In genomic region chr6:149191951-149192350, GRCm38 (mm10) we compare ENCODE assay signal across 4 mouse cellular contexts. TPM values are rescaled to one million over a fixed set of nuclear protein-coding genes. Genes with fewer than 3 reads are reported as not detected.
A peak's percentile ranks its signal among the peaks of the same experiment; 100 is the strongest.
DNase-seq lines count a peak whose midpoint lies in the region; ATAC-seq lines count a peak whose summit lies in the region.
"Not testable (repeated sequence)": the region's sequence is repeated elsewhere in the genome, so short reads cannot be mapped to it uniquely, and the experiment has no call there.

No protein-coding gene starts in this region.

- H3K4me3 ChIP-seq in liver, embryonic 12.5 days; liver, embryonic 15.5 days (replicated peaks): not testable (repeated sequence)

- H3K4me1 ChIP-seq in liver, embryonic 12.5 days: peaks cover 53% of the 10 kb centered on the region
- peaks cover 52% of the 10 kb centered on the region for H3K4me1 ChIP-seq in liver, embryonic 15.5 days (replicated peaks)

- H3K27me3 ChIP-seq in liver, embryonic 12.5 days (replicated peaks); liver, embryonic 15.5 days: not testable (repeated sequence)

- H3K36me3 ChIP-seq in liver, embryonic 12.5 days; liver, embryonic 15.5 days (replicated peaks): not testable (repeated sequence)

- DNase-seq in R1 (ENCODE audit: low read depth, low spot score) (peak; percentile 83), liver (peak; percentile 17)

- H3K9ac ChIP-seq in liver, embryonic 12.5 days; liver, embryonic 15.5 days: not testable (repeated sequence)

- not testable (repeated sequence) for H3K4me2 ChIP-seq in liver, embryonic 12.5 days; liver, embryonic 15.5 days

- not testable (repeated sequence) for ATAC-seq in liver, embryonic 12.5 days; liver, embryonic 15.5 days (ENCODE audit: insufficient read depth)

- peak overlapping the region; percentile 37; the same call in 1 of the 2 replicates for H3K27ac ChIP-seq in liver, embryonic 12.5 days
- H3K27ac ChIP-seq in liver, embryonic 15.5 days (replicated peaks): peak overlapping the region; percentile 38; the same call in 1 of the 2 replicates

- H3K9me3 ChIP-seq in liver, embryonic 12.5 days (replicated peaks); liver, embryonic 15.5 days (replicated peaks): not testable (repeated sequence)

- WGBS in liver, embryonic 12.5 days (ENCODE audit: insufficient replicate concordance): 75% methylated on average over 5 of the region's 5 CpGs
- WGBS in liver, embryonic 15.5 days (ENCODE audit: insufficient replicate concordance): 74% methylated on average over 5 of the region's 5 CpGs

RNA-seq across cellular contexts. Expression of gene Amn1, which starts 3.4 kb away (rescaled TPM):
- polyA plus RNA-seq in liver, embryonic 12.5 days (2016; fragmentation: Nextera tagmentation; extraction: Ambion mirVana): 8.6 and 9.2 TPM in 2 replicates
- 5.3 and 5.6 TPM in 2 replicates for polyA plus RNA-seq in liver, embryonic 15.5 days (2015; fragmentation: Nextera tagmentation; extraction: Ambion mirVana)

RNA-seq across cellular contexts. Expression of gene Etfbkmt, which starts 52.3 kb away (rescaled TPM):
- 11.8 and 12.0 TPM in 2 replicates for polyA plus RNA-seq in liver, embryonic 12.5 days (2016; fragmentation: Nextera tagmentation; extraction: Ambion mirVana)
- polyA plus RNA-seq in liver, embryonic 15.5 days (2015; fragmentation: Nextera tagmentation; extraction: Ambion mirVana): 11.4 and 12.3 TPM in 2 replicates
